Mouse (Mus musculus) olfactory bulb, adult 2 months (tissue): Measurements from ENCODE around the gene Thap4.

ENCODE experiments used
- CTCF ChIP-seq: fragments of 200-500 bp; IDR thresholded peaks from 2 replicates; pipeline ENCODE4 v1.5.1; 2012; ENCODE audit warnings: low read depth, mild to moderate bottlenecking, low read length, moderate library complexity; ENCODE audit not compliant: insufficient read depth
- POLR2A ChIP-seq: fragments of 200-500 bp; IDR thresholded peaks from 2 replicates; pipeline ENCODE4 v1.6.1; 2012; ENCODE audit warnings: mild to moderate bottlenecking, low read depth, low read length, moderate library complexity; ENCODE audit not compliant: insufficient read depth

DNA sequence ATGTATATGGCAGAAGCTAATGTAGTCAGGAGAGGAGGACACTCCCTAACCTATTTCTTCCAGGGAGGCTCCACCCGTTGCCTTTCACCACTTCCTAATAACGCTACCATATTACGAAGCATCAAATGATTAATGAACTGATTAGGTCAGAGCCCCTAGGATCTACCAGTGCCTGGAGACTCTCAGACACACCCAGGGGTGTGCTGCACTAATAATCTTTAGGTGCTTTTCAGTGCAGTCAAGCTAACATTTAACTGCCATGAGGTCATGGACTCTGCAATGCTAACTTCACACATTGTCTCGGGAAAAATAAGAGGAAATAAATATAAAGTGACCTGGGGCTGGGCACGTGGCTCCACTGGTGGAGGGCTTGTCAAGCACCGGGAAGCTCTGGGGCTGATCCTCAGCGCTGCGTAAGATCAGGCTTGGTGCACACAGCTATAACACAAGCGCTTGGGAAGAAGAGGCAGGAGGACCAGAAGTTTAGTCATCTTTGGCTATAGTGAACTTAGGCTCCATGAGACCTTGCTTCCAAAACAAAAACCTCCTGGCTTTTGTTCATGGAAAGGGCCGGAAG lies 51.1 kb downstream of the Thap4 start:
- TF ChIP-seq CTCF (no peak), POLR2A (no peak)
